Mouse (Mus musculus) mesoderm, embryonic 11.5 days (tissue): Measurements from ENCODE around the gene Ptgfrn.

Experiments used
- DNase-seq: peaks from one replicate; pipeline ENCODE4 v3.0.0-alpha.2; 2012; ENCODE audit warnings: low read depth, low spot score

The Ptgfrn gene

GRCm38 (mm10) chr3:101080925-101081324 lies 29.2 kb downstream of the Ptgfrn start:
- DNase-seq: no peak

- no peak for DNase-seq
Measured at GRCm38 (mm10) chr3:101078344-101078743, 31.7 kb downstream of the Ptgfrn start.

GRCm38 (mm10) chr3:101077710-101078100 lies 32.4 kb downstream of the Ptgfrn start:
- no peak for DNase-seq

DNA sequence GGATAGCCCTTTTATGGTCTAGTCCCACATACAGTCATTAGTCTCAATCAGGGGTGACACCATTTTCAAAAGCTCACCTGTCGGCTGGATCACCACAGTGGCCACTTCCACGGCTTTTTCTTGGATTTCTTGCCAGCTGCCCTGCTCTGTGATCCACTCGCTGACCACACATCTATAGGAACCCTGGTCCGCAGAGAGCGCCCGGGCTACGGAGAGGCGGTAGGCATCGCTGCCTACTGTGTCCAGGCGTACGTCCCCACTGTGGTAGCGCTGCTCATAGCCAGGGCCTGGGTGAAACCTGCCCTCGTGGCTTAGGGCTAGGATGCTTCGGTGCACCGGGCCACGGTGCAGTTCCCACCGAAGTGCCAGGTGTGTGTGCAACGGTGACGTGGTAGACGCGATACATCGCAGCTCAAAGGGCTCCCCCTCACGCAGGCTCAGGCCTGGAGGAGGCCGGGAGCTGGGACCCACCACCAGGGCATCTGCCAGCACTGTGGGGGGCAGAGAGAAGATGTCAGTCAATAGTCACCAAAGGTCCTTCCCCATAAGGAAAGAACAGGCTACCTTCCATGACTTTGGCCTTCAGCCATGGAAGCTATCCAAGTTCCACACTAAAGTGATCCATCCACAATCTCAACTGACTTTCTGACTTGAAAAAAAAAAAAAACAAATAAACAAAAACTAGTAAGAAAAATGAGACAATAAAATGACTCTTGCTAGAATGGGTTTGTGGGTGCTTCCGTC lies 32.9 kb downstream of the Ptgfrn start:
- DNase-seq: no peak

- DNase-seq: no peak
Measured at GRCm38 (mm10) chr3:101075866-101076265, 34.2 kb downstream of the Ptgfrn start.

DNA sequence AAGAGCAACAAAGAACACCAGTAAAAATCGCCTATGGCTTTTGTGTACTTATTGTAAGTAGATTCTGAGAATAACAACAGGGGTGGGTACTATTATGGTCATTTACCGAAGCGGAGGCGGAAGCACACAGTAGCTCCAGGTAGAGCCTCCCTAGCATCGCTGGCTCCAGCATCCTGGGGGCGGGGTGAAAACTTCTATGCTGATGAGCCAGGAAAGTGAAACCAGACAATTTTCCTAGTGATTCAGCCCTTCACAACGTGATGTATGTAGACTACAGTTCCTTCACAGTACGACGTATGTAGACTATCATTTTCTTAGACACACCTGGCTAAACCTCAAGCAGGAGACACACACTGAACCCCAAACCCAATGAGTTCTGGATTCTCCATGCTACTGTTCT lies 36.7 kb downstream of the Ptgfrn start:
- no peak for DNase-seq

- no peak for DNase-seq
Measured at GRCm38 (mm10) chr3:101072506-101073215, 37.4 kb downstream of the Ptgfrn start.

DNA sequence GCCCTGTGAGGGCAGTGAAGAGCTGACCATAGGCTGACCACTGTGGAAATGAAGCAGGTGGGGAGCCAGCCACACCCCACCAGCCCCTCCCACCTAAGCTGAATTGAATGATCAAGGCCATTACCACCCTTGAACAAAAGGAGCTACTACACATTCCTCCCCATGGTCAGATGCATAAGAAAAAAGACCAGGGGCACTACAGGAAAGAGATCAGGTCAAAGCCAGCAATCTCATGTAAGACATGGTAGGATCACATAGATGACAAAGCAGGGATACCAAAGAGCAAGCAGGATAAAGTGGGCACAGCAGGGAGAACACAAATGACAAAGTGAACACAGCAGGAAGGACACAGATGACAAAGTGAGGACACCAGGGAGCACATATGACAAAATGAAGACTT lies 38.5 kb downstream of the Ptgfrn start:
- no peak for DNase-seq

DNA sequence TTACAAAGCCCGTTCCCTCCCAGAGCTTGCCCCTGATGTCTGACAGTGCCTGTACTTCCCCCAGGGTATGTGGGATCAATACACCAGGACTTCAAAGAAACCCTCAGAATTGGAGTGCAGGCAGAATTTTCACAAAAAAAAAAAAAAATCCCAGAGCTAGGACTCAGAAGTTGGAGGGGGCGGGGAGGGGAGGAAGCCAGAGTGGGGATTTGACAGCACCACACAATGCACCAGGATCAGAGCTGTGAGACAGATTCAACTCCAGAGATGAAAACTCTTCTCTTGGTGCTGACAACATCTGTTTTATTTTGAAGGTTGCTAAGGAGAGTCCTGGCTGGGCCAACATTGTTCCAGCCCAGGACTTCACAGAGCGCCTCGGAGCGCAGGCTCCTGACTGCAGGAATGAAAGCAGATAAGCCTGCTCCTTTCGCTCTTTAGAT lies 39.3 kb downstream of the Ptgfrn start:
- peak; percentile 10 for DNase-seq

DNA sequence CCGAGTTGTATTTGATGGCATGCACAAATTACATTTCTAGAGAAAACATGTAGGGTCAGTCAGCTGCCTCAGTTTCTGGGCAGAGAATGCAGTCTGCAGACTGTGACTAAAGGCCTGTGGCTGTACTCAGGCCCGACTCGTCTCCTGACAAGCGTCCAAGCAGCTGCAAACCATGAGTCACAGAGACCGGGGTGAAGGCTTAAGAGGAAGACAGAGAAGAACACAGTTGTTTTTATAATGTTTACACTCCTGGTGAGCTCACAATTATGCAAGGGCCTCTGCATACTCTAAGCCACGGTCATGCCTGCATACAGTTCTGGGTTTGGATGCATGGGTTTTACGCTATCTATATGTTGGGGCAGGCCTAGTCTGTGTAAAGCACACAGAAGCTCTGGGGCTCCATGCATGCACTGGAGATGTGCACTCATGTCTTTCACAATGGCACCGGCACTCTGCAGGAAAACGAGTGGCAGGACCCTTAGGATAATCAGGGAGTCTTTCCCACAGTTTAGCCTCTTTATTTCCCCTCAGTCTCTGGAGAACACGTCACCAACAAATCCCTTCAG lies 39.8 kb downstream of the Ptgfrn start:
- no peak for DNase-seq

DNA sequence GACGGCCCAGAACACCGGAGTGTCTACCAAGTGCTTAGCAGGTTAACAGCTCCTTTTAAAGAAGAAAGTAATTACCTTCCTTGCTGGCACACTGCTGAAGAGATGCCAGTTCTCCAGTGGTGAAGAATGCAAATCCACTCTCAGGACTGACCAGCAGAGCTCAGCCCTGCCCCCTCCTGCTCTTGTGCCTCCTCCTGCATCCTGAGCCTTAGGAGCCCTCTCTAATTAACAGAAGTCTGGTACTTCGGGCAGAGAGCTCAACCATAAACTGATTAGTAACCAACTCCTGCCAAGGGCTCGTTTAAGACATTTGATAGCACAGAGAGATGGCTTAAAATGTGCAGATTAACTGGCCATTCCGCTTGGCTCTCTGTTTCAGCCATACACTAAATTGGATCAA lies 41.4 kb downstream of the Ptgfrn start:
- DNase-seq: no peak

GRCm38 (mm10) chr3:101066175-101066574 lies 43.9 kb downstream of the Ptgfrn start:
- DNase-seq: no peak

DNA sequence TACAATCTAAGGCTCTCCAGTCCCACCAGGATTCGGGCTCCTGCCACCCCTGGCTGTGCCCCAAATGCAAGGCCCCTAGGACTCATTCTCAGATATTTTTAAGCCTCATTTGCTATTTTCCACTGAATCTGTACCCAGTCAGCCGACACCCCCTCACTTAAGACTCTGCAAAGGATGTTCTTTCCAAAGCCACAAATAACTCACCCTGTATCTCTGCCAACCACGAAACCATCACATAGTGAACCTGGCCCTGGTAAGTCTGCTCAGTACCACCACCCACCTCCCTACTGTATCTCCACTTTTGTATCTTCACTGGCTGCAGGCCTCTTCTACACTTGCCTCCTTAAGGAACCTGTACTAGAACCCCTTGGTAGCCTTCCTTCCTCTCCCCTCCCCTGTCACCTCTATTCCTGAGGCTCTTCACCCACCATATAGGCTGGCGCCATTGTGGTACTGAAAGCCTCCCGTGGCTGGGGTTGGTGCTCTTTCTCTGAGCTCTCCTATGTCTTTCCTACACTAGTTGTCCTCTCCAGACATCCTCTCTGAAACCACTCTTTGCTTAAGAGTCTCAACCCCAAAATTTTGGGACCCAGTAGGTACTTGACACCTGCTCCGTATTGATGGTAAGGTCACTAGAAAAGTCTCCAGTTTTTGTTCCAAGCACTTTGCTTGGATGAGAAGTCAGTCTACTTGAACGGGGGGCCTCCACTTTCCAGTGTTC lies 48.1 kb downstream of the Ptgfrn start:
- DNase-seq: no peak

DNA sequence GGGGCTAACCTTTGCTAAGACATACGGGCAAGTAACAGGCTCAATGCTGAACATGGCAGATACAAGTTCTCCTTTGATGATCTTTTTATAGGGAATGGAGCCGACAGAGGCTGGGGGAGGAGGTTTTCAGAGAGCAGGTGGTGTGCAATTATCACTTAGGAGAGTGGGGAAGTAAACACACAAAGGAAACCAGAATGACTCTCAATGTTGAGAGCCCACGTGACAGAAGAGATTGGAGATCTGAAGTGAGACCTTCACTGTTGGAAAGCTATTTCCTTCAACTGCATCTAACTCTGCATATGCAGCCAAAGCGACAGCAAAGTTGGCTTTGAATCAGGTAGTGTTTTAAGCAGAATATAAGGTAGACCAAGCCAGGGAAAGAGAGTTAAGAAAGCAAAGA lies 50.9 kb downstream of the Ptgfrn start:
- DNase-seq: no peak

DNA sequence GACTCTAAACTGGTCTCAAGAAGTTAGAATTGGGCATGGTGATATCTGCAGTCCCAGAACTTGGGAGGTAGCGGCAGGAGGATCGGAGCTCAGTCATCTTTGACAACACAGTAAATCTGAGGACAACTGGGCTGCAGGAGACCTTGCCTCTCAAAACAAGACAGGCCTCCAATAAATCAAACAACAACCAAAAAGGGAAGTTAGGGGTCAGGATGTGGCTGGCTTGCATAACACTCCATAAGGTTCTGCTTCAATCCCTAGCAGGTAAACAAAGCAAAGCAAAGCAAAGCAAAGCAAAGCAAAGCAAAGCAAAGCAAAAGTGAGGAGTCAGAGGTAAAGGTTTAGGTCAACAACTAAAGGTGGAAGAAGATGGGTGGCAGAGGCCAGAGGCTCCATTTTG lies 51.9 kb downstream of the Ptgfrn start:
- DNase-seq: no peak

GRCm38 (mm10) chr3:101055216-101055615 lies 54.9 kb downstream of the Ptgfrn start:
- no peak for DNase-seq

GRCm38 (mm10) chr3:101051601-101052000 lies 58.5 kb downstream of the Ptgfrn start:
- DNase-seq: no peak

DNA sequence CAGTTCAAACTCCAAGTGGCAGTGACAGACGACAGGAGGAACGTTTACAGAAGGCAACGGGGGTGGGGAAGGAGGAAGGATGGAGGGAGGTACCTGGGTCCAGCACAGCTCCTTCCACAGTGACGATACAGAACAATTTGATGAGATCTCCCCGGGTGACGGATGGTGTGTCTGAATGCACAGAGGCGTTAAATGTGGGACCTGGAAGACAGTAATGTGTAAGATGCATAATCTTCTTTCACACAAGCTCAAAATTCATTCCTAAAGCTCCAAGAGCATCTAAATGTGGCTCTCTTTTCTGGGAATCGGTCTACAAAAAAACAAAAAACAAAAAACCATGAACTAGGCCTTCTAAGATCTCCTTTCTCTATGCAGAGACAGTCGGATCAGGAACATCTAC lies 60.1 kb downstream of the Ptgfrn start:
- DNase-seq: no peak

DNA sequence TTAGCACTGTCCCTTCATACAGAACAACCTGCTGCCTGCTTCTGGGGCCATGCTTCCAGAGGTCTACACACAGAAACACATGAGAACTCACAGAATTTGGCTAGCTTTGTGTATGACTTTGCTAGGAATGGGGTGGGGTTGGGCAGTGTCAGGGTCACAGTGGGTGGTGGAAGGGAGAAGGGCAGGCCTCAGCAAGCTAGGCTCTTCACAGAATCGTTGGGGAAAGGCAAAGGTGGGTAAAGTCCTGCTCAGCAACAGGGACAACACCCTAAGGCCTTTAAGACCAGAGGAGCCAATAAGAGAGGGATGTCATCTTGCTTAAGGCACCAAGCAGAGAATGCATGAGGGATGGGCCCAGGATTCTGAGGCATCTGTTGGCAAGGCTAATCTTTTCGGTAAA lies 61.3 kb downstream of the Ptgfrn start:
- DNase-seq: no peak

DNA sequence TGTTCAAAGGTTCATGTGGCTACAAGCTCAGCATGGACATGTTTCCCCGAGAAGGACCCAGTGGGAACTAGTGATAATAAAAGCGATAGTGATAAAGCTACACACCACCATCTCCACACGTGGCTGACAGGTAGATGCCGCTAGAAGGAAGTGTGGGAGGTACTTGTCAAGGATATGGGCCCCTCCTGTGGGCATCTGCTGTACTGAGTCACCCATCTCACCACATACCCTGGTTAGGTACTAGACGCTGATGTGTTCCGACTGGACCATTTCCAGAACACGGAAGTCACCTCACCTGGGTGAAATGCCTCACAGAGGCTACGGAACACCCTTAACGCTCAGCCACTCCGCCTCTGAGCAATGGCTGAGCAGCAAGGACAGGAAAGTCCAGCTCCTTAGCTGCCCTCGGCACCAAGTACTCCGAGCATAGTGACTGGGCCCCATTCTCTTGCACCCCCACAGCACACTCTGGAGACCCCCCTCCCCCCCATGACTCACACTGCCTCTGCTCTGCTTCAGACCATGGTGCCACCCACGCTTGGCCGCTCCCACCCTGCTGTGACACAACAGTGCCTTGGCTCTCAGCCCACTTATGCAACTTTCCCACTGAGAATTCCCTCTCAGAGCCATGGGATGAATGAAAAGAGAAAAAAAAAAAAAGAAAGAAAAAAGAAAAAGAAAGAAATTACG lies 62.3 kb downstream of the Ptgfrn start:
- DNase-seq: no peak

GRCm38 (mm10) chr3:101045431-101045830 lies 64.6 kb downstream of the Ptgfrn start:
- no peak for DNase-seq

GRCm38 (mm10) chr3:101044686-101045085 lies 65.4 kb downstream of the Ptgfrn start:
- no peak for DNase-seq
